Mouse (Mus musculus): ENCODE results near the gene Ripor2. TPM values are rescaled to one million over a fixed set of nuclear protein-coding genes. Genes with fewer than 3 reads are reported as not detected.

Gene Ripor2
- polyA plus RNA-seq, 2 experiments, result 2.1 TPM

GRCm38 (mm10) chr13:24756756-24757155 lies 174.8 kb downstream of the Ripor2 start:
- Histone ChIP-seq H3K9me3 (ENCODE audit: control insufficient read depth, low read length) (no peaks in the 10 kb centered on the region), H3K4me1 (replicated peaks; ENCODE audit: control insufficient read depth in 2 of 2, insufficient read depth in 2 of 2, low read length in 1 of 2) (peaks cover 12 to 15% of the 10 kb centered on the region in 2 experiments)

DNA sequence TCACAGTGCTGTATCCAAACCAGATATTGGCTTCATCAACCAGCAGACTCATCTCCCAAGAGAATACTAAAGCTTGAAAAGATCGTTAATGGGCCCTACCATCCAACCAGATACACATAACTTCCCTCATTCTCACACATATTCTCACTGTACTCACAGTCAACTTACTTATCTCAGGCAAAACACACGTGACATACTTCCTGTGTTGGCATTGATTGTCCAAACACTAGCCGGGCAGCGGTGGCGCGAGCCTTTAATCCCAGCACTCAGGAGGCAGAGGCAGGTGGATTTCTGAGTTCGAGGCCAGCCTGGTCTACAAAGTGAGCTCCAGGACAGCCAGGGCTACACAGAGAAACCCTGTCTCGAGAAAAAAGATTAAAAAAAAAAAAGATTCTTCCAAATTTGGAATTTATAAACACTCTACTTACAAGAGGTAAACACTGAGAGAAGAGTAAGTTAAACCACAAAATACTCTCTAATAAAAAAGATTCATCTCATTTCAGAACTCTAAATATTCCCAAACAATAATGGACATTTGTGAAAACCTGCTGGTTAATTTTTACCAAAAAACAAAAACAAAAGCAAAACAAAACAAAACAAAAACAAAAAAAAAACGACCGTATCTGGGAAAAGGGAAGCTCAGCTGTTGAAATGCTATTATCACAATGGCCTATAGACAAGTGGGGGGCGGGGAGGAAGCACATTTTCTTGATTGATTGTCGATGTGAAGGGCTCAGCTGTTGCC lies 176.0 kb downstream of the Ripor2 start:
- DNase-seq (ENCODE audit: low read depth in 3 of 3, low spot score in 3 of 3) (no peak), ATAC-seq (ENCODE audit: insufficient read depth) (no peak)
- Histone ChIP-seq H3K36me3 (replicated peaks; ENCODE audit: control insufficient read depth, insufficient read depth, low read depth) (peaks cover 67% of the 10 kb centered on the region), H3K4me1 (replicated peaks; ENCODE audit: control insufficient read depth in 2 of 2, insufficient read depth in 2 of 2, low read length in 1 of 2) (peaks cover 14 to 20% of the 10 kb centered on the region in 2 experiments), H3K9me3 (ENCODE audit: control insufficient read depth, low read length) (no peaks in the 10 kb centered on the region), H3K4me2 (ENCODE audit: low read depth) (peak overlapping the region; percentile 32), H3K27ac (no peak overlapping the region), H3K4me3 (ENCODE audit: insufficient read depth in 1 of 2, low read depth in 2 of 2, low read length in 2 of 2) (no peak overlapping the region), H3K27me3 (ENCODE audit: control insufficient read depth, insufficient read depth, low read length) (no peaks in the 10 kb centered on the region), H3K9ac (replicated peaks) (no peak overlapping the region)
- 41% methylated on average over 12 of the region's 12 CpGs for WGBS (ENCODE audit: insufficient replicate concordance)
- TF ChIP-seq EP300 (IDR thresholded peaks at IDR 0.05; ENCODE audit: low read depth) (no peak), CTCF (IDR thresholded peaks at IDR 0.05; ENCODE audit: low read depth) (no peak)

More at GRCm38 (mm10) chr13:24756756-24757155, 174.8 kb downstream of the Ripor2 start:
- TF ChIP-seq CTCF (IDR thresholded peaks at IDR 0.05; ENCODE audit: low read depth) (no peak), EP300 (IDR thresholded peaks at IDR 0.05; ENCODE audit: low read depth) (no peak)
- DNase-seq (ENCODE audit: low read depth in 3 of 3, low spot score in 3 of 3), result no peak
- H3K9ac ChIP-seq (replicated peaks), result no peak overlapping the region
- no peak for ATAC-seq (ENCODE audit: insufficient read depth)
- H3K36me3 ChIP-seq (replicated peaks; ENCODE audit: control insufficient read depth, insufficient read depth, low read depth), result peaks cover 75% of the 10 kb centered on the region
- no peak overlapping the region for H3K4me3 ChIP-seq (ENCODE audit: insufficient read depth in 1 of 2, low read depth in 2 of 2, low read length in 2 of 2)
- no peak overlapping the region for H3K4me2 ChIP-seq (ENCODE audit: low read depth)
- no peak overlapping the region for H3K27ac ChIP-seq
- 82% methylated on average over 3 of the region's 3 CpGs for WGBS (ENCODE audit: insufficient replicate concordance)
- no peaks in the 10 kb centered on the region for H3K27me3 ChIP-seq (ENCODE audit: control insufficient read depth, insufficient read depth, low read length)

DNA sequence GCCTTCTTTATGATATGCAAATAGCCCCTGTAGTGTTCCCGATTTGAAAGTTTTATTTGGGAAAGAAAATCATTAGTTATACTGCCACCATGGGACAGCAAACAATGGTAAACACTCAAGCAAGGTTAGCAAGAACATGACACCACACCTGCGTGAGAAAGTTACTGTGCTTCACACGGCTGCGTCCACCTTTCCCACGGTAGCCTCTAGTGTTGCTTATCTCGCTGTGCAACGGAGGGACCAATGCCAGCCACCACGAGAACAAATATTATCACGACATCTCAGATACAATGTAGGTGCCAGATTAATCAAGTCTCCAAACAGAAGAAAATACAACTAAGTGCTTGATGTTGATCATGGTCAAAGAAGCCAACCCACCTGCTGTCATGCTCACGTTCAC lies 177.5 kb downstream of the Ripor2 start:
- Histone ChIP-seq H3K4me3 (ENCODE audit: insufficient read depth in 1 of 2, low read depth in 2 of 2, low read length in 2 of 2) (peak overlapping the region; percentile 3 to 99; a peak in 3 of 4 replicates), H3K9me3 (ENCODE audit: control insufficient read depth, low read length) (no peaks in the 10 kb centered on the region), H3K27me3 (ENCODE audit: control insufficient read depth, insufficient read depth, low read length) (no peaks in the 10 kb centered on the region), H3K27ac (no peak overlapping the region), H3K36me3 (replicated peaks; ENCODE audit: control insufficient read depth, insufficient read depth, low read depth) (peaks cover 54% of the 10 kb centered on the region), H3K4me2 (ENCODE audit: low read depth) (peak overlapping the region; percentile 94), H3K4me1 (replicated peaks; ENCODE audit: control insufficient read depth in 2 of 2, insufficient read depth in 2 of 2, low read length in 1 of 2) (peaks cover 14 to 20% of the 10 kb centered on the region in 2 experiments), H3K9ac (replicated peaks) (peak overlapping the region; percentile 100; the same call in 1 of the 2 replicates)
- ATAC-seq (ENCODE audit: insufficient read depth) (no peak), DNase-seq (ENCODE audit: low read depth in 3 of 3, low spot score in 3 of 3) (no peak)
- no peak for TF ChIP-seq EP300 (IDR thresholded peaks at IDR 0.05; ENCODE audit: low read depth)
- TF ChIP-seq CTCF (IDR thresholded peaks at IDR 0.05; ENCODE audit: low read depth), result no peak
- 51% methylated on average over 10 of the region's 10 CpGs for WGBS (ENCODE audit: insufficient replicate concordance)

DNA sequence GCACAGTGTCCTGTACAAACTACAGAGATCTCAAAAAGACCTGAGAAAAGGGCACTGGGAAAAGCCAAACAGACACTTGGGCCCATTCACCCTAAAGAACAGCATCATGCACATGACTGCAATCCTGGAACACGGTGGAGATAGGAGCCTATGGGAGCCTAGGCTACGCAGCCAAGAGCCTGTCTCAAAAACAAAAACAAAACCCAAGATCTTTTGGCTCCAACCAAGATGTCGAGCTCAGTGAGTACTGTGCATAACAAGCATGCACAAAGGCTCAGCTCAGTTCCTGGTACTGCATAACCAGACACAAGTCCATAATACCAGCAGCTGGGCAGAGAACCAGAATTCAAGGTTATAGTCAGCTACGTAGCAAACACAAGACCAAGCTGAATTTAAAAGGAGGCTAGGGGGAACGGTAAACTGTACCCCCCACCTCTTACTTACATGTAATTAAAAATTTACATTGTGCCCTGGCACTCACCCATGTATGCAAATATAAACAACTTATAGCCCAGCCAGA lies 178.4 kb downstream of the Ripor2 start:
- H3K4me1 ChIP-seq (replicated peaks; ENCODE audit: control insufficient read depth in 2 of 2, insufficient read depth in 2 of 2, low read length in 1 of 2), result peaks cover 14 to 20% of the 10 kb centered on the region in 2 experiments
- no peak overlapping the region; the same call in 1 of the 2 replicates for H3K27ac ChIP-seq
- H3K4me3 ChIP-seq (ENCODE audit: insufficient read depth in 1 of 2, low read depth in 2 of 2, low read length in 2 of 2), result peak overlapping the region; percentile 98 to 99
- no peak for DNase-seq (ENCODE audit: low read depth in 3 of 3, low spot score in 3 of 3)
- WGBS (ENCODE audit: insufficient replicate concordance), result 63% methylated on average over 5 of the region's 5 CpGs
- H3K9me3 ChIP-seq (ENCODE audit: control insufficient read depth, low read length), result no peaks in the 10 kb centered on the region
- peak overlapping the region; percentile 100 for H3K9ac ChIP-seq (replicated peaks)
- peak overlapping the region; percentile 94 for H3K4me2 ChIP-seq (ENCODE audit: low read depth)
- TF ChIP-seq EP300 (IDR thresholded peaks at IDR 0.05; ENCODE audit: low read depth) (no peak), CTCF (IDR thresholded peaks at IDR 0.05; ENCODE audit: low read depth) (no peak)
- no peaks in the 10 kb centered on the region for H3K27me3 ChIP-seq (ENCODE audit: control insufficient read depth, insufficient read depth, low read length)
- peaks cover 45% of the 10 kb centered on the region for H3K36me3 ChIP-seq (replicated peaks; ENCODE audit: control insufficient read depth, insufficient read depth, low read depth)
- ATAC-seq (ENCODE audit: insufficient read depth), result no peak

DNA sequence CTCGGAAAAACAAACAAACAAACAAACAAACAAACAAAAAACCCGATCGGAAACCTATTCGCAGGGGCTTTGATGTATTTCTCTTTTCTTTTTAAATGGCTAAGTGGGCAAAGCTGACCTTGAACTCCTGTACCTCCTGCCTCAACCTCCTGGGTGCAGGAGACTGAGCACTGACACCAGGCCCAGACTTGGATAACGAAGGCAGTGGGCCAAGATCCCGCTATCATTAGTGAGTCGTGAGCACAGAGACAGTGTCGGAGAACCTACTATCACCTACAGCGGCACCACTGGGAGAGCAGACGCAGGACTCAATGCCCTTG lies 179.1 kb downstream of the Ripor2 start:
- Histone ChIP-seq H3K36me3 (replicated peaks; ENCODE audit: control insufficient read depth, insufficient read depth, low read depth) (peaks cover 38% of the 10 kb centered on the region), H3K4me3 (ENCODE audit: insufficient read depth in 1 of 2, low read depth in 2 of 2, low read length in 2 of 2) (peak overlapping the region; percentile 98 to 99), H3K4me2 (ENCODE audit: low read depth) (peak overlapping the region; percentile 94), H3K27me3 (ENCODE audit: control insufficient read depth, insufficient read depth, low read length) (no peaks in the 10 kb centered on the region), H3K9ac (replicated peaks) (peak overlapping the region; percentile 100), H3K4me1 (replicated peaks; ENCODE audit: control insufficient read depth in 2 of 2, insufficient read depth in 2 of 2, low read length in 1 of 2) (peaks cover 14 to 20% of the 10 kb centered on the region in 2 experiments), H3K27ac (peak overlapping the region; percentile 97), H3K9me3 (ENCODE audit: control insufficient read depth, low read length) (no peaks in the 10 kb centered on the region)
- no peak for ATAC-seq (ENCODE audit: insufficient read depth)
- no peak for DNase-seq (ENCODE audit: low read depth in 3 of 3, low spot score in 3 of 3)
- WGBS (ENCODE audit: insufficient replicate concordance), result 2% methylated on average over 10 of the region's 10 CpGs
- TF ChIP-seq CTCF (IDR thresholded peaks at IDR 0.05; ENCODE audit: low read depth), result no peak; the same call in 1 of the 2 replicates
- TF ChIP-seq EP300 (IDR thresholded peaks at IDR 0.05; ENCODE audit: low read depth), result no peak
